Comparison of ENCODE assay signal across 8 mouse cellular contexts in the genomic region with DNA sequence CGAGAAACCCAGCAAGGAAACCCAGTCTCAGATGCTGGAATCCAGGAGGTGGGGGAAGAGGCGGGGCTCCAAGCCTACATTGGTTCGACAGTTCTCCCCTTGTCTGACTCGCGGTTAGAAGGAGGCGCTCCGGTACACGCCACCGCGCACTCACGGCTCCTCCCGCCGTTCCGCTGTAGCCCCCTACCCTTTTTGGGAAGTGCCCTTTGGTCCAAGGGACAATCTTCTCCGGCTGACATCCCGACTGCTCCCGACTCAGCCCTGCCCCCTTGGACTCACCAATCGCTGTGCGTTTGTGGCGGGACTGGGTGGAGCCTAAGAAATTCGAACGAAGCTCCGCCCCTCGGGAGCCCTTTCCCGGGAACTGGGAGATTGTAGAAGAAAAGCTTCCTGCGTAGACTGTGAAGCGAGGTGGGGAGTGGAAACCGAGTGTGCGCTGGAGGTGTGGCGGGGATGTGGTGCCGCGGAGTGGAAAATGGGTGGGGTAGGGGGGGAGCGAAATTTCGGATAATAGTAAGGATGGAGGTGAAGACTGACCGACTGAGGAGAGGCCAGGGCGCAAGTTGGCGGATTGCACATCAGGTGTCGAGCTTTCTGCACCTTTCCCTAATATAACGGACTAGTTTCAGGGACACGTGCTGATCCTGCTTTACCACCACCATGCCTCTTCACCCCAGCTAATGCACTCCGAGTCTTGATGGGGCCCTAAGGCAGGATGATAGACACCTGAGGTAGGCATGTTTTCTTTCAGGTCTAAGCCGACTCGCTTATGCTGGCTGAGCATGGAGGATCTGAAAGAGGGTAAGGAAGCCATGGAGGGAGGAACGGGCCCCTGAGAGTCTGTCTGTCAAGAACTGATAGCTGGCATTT. TPM values are rescaled to one million over a fixed set of nuclear protein-coding genes. Genes with fewer than 3 reads are reported as not detected.
DNase-seq lines count a peak whose midpoint lies in the region; ATAC-seq and TF ChIP-seq lines count a peak whose summit lies in the region.

A gene (plus strand): TSS at position 355 of the 870 bp plus-strand sequence.

- peak within 1 kb of the TSS; percentile 73 for H3K4me3 ChIP-seq in hindbrain, embryonic 16.5 days (ENCODE audit: low read length)
- peak within 1 kb of the TSS; percentile 65 for H3K4me3 ChIP-seq in left cerebral cortex, adult 2 months

- intact Hi-C loops in left cerebral cortex, adult 2 months (cut with DNase I) = loop anchor here (2.0 to 5.0 kb wide), 2 partner anchors 25 to 86 kb away; no protein-coding TSS in a partner anchor

- peak; percentile 94 for ATAC-seq in hindbrain, embryonic 16.5 days
- peak; percentile 82 for ATAC-seq in megakaryocyte, adult 5-6 weeks (ENCODE audit: poor library complexity, severe bottlenecking)

- peak within 1 kb of the TSS; percentile 68 for H3K9ac ChIP-seq in hindbrain, embryonic 16.5 days (ENCODE audit: low read depth, low read length)

- TF ChIP-seq CTCF in left cerebral cortex, adult 2 months (IDR thresholded peaks at IDR 0.05) = no peak

- peak within 1 kb of the TSS; percentile 41; the same call in 1 of the 2 replicates for H3K27ac ChIP-seq in hindbrain, embryonic 16.5 days (ENCODE audit: low read depth, low read length)
- peak within 1 kb of the TSS; percentile 84 for H3K27ac ChIP-seq in left cerebral cortex, adult 2 months

- no peaks in the 10 kb centered on the region for H3K27me3 ChIP-seq in hindbrain, embryonic 16.5 days (replicated peaks; ENCODE audit: control insufficient read depth, insufficient read depth, low read length)

- peaks cover 8% of the 10 kb centered on the region; the same call in 1 of the 2 replicates for H3K4me1 ChIP-seq in hindbrain, embryonic 16.5 days (ENCODE audit: control insufficient read depth, insufficient read depth, low read depth, low read length)

- H3K4me2 ChIP-seq in hindbrain, embryonic 16.5 days (ENCODE audit: low read length) = peak within 1 kb of the TSS; percentile 68

- under 1% methylated on average over 44 of the region's 44 CpGs for WGBS in hindbrain, embryonic 16.5 days

- no peaks in the 10 kb centered on the region for H3K9me3 ChIP-seq in hindbrain, embryonic 16.5 days (ENCODE audit: control insufficient read depth, low read length)

- no peaks in the 10 kb centered on the region for H3K36me3 ChIP-seq in hindbrain, embryonic 16.5 days (ENCODE audit: control insufficient read depth, insufficient read depth, low read length)

- peak; percentile 83 for DNase-seq in adipocyte (ENCODE audit: low spot score)
- DNase-seq in cerebellum, postnatal 4 days (ENCODE audit: low spot score in 2 of 2) = peak; percentile 62 to 85
- DNase-seq in gastrocnemius, adult 18-20 months (ENCODE audit: low spot score) = peak; percentile 91
- peak; percentile 82 to 84 for DNase-seq in left cerebral cortex, adult 2 months (ENCODE audit: extremely low spot score in 1 of 2, low spot score in 2 of 2)
- peak; percentile 91 for DNase-seq in right cerebral cortex, adult 18-20 months
- DNase-seq in urinary bladder, postnatal 14 days (ENCODE audit: low spot score) = peak; percentile 91

RNA-seq across cellular contexts. Expression of the gene that starts here (rescaled TPM):
- not detected for total RNA-seq in gastrocnemius, adult 18-20 months (2021)
- polyA plus RNA-seq in hindbrain, embryonic 16.5 days (2015; fragmentation: Nextera tagmentation; extraction: Ambion mirVana) = 10.8 and 11.1 TPM in 2 replicates
- total RNA-seq in left cerebral cortex, adult 2 months (2021) = 10 to 100 TPM; 18.9 to 21.2 TPM
- total RNA-seq in megakaryocyte, adult 5-6 weeks (2015) = 11.9 and 12.2 TPM in 2 replicates
- total RNA-seq in megakaryocyte, adult 5-6 weeks (2017) = 12.8 and 15.4 TPM in 2 replicates

Comparison
In these comparisons a context has a peak if more than half of its experiments do, and no peak if none do; other contexts are left out.
1. Peak in every context shown above with its lines: DNase-seq, ATAC-seq, H3K4me3 ChIP-seq and H3K27ac ChIP-seq.
2. RNA of the gene that starts here (total RNA-seq): 18.9 to 21.2 TPM in left cerebral cortex, adult 2 months and 11.9 to 15.4 TPM in megakaryocyte, adult 5-6 weeks; not detected in gastrocnemius, adult 18-20 months; every median in the first group is over 10 times any median in the second.
3. Peak in DNase-seq in gastrocnemius, adult 18-20 months; RNA of the gene not detected or under 1 TPM.